Mouse (Mus musculus): ENCODE measurements around the gene D10Jhu81e.

GRCm38 (mm10) chr10:78161096-78161495, 8.5 kb downstream of the D10Jhu81e start:
- TF ChIP-seq CTCF (IDR thresholded peaks at IDR 0.05; ENCODE audit: low read depth), result no peak
- no peak for TF ChIP-seq EP300 (IDR thresholded peaks at IDR 0.05; ENCODE audit: low read depth)
